Mouse (Mus musculus): Measurements from ENCODE around the gene Srsf2.

- TF ChIP-seq CTCF (IDR thresholded peaks at IDR 0.05; ENCODE audit: low read depth) (no peak), EP300 (optimal IDR thresholded peaks at IDR 0.05) (no peak)
Measured at GRCm38 (mm10) chr11:116847187-116848085, 5.5 kb downstream of the Srsf2 start.
